ENCODE assay signal across 8 mouse cellular contexts in the genomic region with DNA sequence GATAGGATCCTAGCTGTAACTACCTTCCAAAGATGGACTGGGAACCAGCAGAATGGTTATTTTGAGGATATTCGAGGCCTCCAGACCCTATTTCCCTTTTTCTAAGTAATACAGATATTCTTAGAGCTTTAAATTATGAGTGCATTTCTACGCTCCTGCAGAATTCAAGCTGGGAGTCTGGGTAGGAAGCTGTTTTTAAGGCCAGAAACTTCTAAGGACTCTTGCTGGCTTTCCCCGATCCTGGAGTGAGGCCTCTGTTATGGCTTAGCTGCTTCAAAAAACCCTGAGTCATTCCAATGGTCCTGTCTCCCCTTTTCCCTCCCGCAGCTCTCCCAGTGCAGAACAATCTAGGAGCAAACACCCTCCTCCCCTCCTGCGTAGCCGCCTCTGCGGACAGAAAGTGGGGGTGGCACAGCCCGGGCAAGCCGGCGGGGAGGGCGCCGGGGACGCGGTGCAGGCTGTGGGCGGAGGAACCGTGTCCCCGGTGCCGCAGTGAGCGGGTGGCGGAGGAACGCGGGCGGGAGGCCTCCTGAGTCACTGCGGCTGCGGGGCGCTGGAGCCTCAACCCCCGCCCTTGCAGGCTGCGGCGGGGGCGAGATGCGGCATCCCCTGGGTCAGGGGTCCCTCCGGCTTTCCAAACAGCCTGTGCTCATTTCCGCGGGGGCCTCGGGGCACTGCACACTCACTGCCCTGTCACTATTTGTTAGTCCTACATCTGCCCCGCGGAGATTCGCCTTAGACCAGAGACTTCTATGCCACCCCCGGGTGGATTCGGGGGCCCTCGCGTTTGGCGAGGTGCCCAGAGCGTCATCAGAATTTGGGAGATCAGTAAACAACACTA. TPM values are rescaled to one million over a fixed set of nuclear protein-coding genes. Genes with fewer than 3 reads are reported as not detected.
A peak's percentile ranks its signal among the peaks of the same experiment; 100 is the strongest.
DNase-seq lines count a peak whose midpoint lies in the region; ATAC-seq lines count a peak whose summit lies in the region.

No protein-coding gene starts in this region.

- H3K4me2 ChIP-seq in forebrain, embryonic 12.5 days, result peak overlapping the region; percentile 93
- peak overlapping the region; percentile 90 for H3K4me2 ChIP-seq in heart, embryonic 15.5 days
- peak overlapping the region; percentile 64 for H3K4me2 ChIP-seq in liver, embryonic 13.5 days
- peak overlapping the region; percentile 81 for H3K4me2 ChIP-seq in neural tube, embryonic 14.5 days (ENCODE audit: low read depth, low read length)

- DNase-seq in 3T3-L1 (ENCODE audit: low read depth, low spot score), result peak; percentile 77
- DNase-seq in brain, adult 2 months (ENCODE audit: low read depth, low spot score), result peak; percentile 96
- peak; percentile 81 for DNase-seq in kidney, postnatal 14 days
- DNase-seq in liver, embryonic 13.5 days, result peak; percentile 1
- peak; percentile 2 for DNase-seq in thymus, postnatal 25 days

- WGBS in forebrain, embryonic 12.5 days, result 2% methylated on average over 43 of the region's 44 CpGs
- WGBS in heart, embryonic 15.5 days, result 2% methylated on average over 44 of the region's 44 CpGs
- 3% methylated on average over 44 of the region's 44 CpGs for WGBS in liver, embryonic 13.5 days (ENCODE audit: insufficient replicate concordance)
- 1% methylated on average over 44 of the region's 44 CpGs for WGBS in neural tube, embryonic 14.5 days

- H3K27me3 ChIP-seq in forebrain, embryonic 12.5 days, result no peaks in the 10 kb centered on the region; the same call in 1 of the 2 replicates
- no peaks in the 10 kb centered on the region for H3K27me3 ChIP-seq in heart, embryonic 15.5 days
- peaks cover 17% of the 10 kb centered on the region for H3K27me3 ChIP-seq in liver, embryonic 13.5 days
- no peaks in the 10 kb centered on the region for H3K27me3 ChIP-seq in neural tube, embryonic 14.5 days (ENCODE audit: control insufficient read depth, insufficient read depth, low read length)

- no peaks in the 10 kb centered on the region for H3K36me3 ChIP-seq in forebrain, embryonic 12.5 days (replicated peaks)
- H3K36me3 ChIP-seq in heart, embryonic 15.5 days, result no peaks in the 10 kb centered on the region
- no peaks in the 10 kb centered on the region for H3K36me3 ChIP-seq in liver, embryonic 13.5 days
- no peaks in the 10 kb centered on the region for H3K36me3 ChIP-seq in neural tube, embryonic 14.5 days (ENCODE audit: control insufficient read depth, insufficient read depth, low read length)

- H3K27ac ChIP-seq in forebrain, embryonic 12.5 days, result peak overlapping the region; percentile 65
- H3K27ac ChIP-seq in heart, embryonic 15.5 days, result peak overlapping the region; percentile 90
- H3K27ac ChIP-seq in liver, embryonic 13.5 days, result peak overlapping the region; percentile 44
- peak overlapping the region; percentile 29; the same call in 1 of the 2 replicates for H3K27ac ChIP-seq in neural tube, embryonic 14.5 days (ENCODE audit: low read depth, low read length)

- peak; percentile 82 for ATAC-seq in forebrain, embryonic 12.5 days (ENCODE audit: low FRiP score)
- ATAC-seq in heart, embryonic 15.5 days (replicated peaks; ENCODE audit: insufficient number of reproducible peaks, insufficient read depth, low FRiP score, low read depth), result peak; percentile 80
- ATAC-seq in liver, embryonic 13.5 days (ENCODE audit: low read depth), result peak; percentile 75
- peak; percentile 82 for ATAC-seq in neural tube, embryonic 14.5 days (ENCODE audit: low read depth)

- peaks cover 25% of the 10 kb centered on the region for H3K4me1 ChIP-seq in forebrain, embryonic 12.5 days
- H3K4me1 ChIP-seq in heart, embryonic 15.5 days (replicated peaks), result peaks cover 37% of the 10 kb centered on the region
- 0 out of 2 replicates have a peak, but pooled peaks cover 5% of the 10 kb centered on the region for H3K4me1 ChIP-seq in liver, embryonic 13.5 days (replicated peaks)
- peaks cover 4% of the 10 kb centered on the region for H3K4me1 ChIP-seq in neural tube, embryonic 14.5 days (ENCODE audit: control insufficient read depth, insufficient read depth, low read length)

- peak overlapping the region; percentile 53 for H3K4me3 ChIP-seq in forebrain, embryonic 12.5 days (replicated peaks)
- H3K4me3 ChIP-seq in heart, embryonic 15.5 days, result peak overlapping the region; percentile 62
- peak overlapping the region; percentile 46 for H3K4me3 ChIP-seq in liver, embryonic 13.5 days (replicated peaks)
- peak overlapping the region; percentile 47 for H3K4me3 ChIP-seq in neural tube, embryonic 14.5 days (ENCODE audit: low read depth, low read length)

- no peaks in the 10 kb centered on the region for H3K9me3 ChIP-seq in forebrain, embryonic 12.5 days
- H3K9me3 ChIP-seq in heart, embryonic 15.5 days (replicated peaks), result no peaks in the 10 kb centered on the region
- no peaks in the 10 kb centered on the region for H3K9me3 ChIP-seq in liver, embryonic 13.5 days (replicated peaks)
- H3K9me3 ChIP-seq in neural tube, embryonic 14.5 days (ENCODE audit: control insufficient read depth, low read length), result no peaks in the 10 kb centered on the region

- peak overlapping the region; percentile 72 for H3K9ac ChIP-seq in forebrain, embryonic 12.5 days
- H3K9ac ChIP-seq in heart, embryonic 15.5 days, result peak overlapping the region; percentile 71
- H3K9ac ChIP-seq in liver, embryonic 13.5 days, result peak overlapping the region; percentile 49; the same call in 1 of the 2 replicates
- peak overlapping the region; percentile 69 for H3K9ac ChIP-seq in neural tube, embryonic 14.5 days (replicated peaks; ENCODE audit: low read depth, low read length)

RNA-seq across cellular contexts. Expression of a gene that starts 34.7 kb away (rescaled TPM):
- 32.0 and 37.7 TPM in 2 replicates for polyA plus RNA-seq in forebrain, embryonic 12.5 days (2016; fragmentation: Nextera tagmentation; extraction: Ambion mirVana)
- 0.59 and 3.9 TPM in 2 replicates for polyA plus RNA-seq in heart, embryonic 15.5 days (2015; fragmentation: Nextera tagmentation; extraction: Ambion mirVana)
- 0.08 and 0.16 TPM in 2 replicates for polyA plus RNA-seq in liver, embryonic 13.5 days (2015; fragmentation: Nextera tagmentation; extraction: Ambion mirVana)
- 324 and 432 TPM in 2 replicates for polyA plus RNA-seq in neural tube, embryonic 14.5 days (2014; fragmentation: Nextera tagmentation; extraction: Ambion mirVana)

Comparison
In these comparisons a context has a peak if more than half of its experiments do, and no peak if none do; other contexts are left out.
1. Peak in every context shown above with its lines: DNase-seq, ATAC-seq, H3K4me3 ChIP-seq and H3K27ac ChIP-seq.
2. DNase-seq: peak in every context shown above with its lines; median percentile 96 in brain, adult 2 months; 81 in kidney, postnatal 14 days; 77 in 3T3-L1; 2 in thymus, postnatal 25 days; 1 in liver, embryonic 13.5 days.
3. H3K27ac ChIP-seq: peak in every context shown above with its lines; median percentile 90 in heart, embryonic 15.5 days; 65 in forebrain, embryonic 12.5 days; 44 in liver, embryonic 13.5 days; 29 in neural tube, embryonic 14.5 days.